Mouse (Mus musculus) layer of hippocampus, postnatal 14 days (tissue): ENCODE measurements around the gene Gars. TPM values are rescaled to one million over a fixed set of nuclear protein-coding genes. Genes with fewer than 3 reads are reported as not detected.

Experiments
- DNase-seq, 2 experiments: peaks; one replicate each; pipeline ENCODE4 v3.0.0; 2021 to 2022; ENCODE audit warnings: low spot score in 2 of 2, mixed read lengths in 1 of 2
- total RNA-seq, 2 experiments: library from RNA; stranded (reverse); gene quantifications; 2 replicates each; pipeline ENCODE4 v1.2.3; 2021

Gars gene
- total RNA-seq, 2 experiments from 2014 or later: 148 to 151 TPM

- no peak for DNase-seq
Measured at GRCm38 (mm10) chr6:55090639-55091038, 52.8 kb downstream of the Gars start.

GRCm38 (mm10) chr6:55091396-55091795 lies 53.6 kb downstream of the Gars start:
- no peak for DNase-seq

DNA sequence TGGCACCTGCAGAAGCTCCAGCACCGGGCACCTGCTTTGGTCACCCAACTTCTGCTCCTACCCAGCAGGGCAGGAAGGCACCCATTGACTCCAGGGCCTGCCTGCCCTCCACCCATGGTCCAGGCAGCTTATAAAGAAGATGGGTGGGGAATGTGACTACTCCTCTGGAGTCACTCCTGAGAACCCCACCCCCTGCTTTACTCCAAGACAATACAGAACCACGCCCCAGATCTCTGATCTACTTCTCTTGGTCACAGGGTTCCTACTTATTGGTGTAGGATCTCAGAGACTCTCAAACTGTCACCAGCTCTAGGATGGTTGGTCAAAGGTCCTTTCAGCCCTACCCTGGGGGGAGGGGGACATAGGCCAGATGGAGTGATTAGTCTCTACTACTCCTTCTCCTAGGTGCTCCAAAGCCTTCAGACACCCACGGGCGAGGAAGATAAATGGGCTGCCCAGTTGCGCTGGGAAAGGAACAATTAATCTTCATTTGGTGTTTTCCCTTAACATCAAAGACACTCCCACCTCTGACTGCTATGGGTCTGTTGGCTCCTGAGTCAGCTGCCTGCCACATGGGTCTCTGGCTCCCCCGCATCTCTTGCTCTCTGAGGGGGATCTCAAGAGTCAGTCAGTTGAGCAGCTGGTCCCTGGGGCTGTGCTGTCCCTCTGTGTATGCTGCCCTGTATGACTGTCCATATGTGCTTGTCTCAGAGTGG lies 55.8 kb downstream of the Gars start:
- DNase-seq: no peak

DNA sequence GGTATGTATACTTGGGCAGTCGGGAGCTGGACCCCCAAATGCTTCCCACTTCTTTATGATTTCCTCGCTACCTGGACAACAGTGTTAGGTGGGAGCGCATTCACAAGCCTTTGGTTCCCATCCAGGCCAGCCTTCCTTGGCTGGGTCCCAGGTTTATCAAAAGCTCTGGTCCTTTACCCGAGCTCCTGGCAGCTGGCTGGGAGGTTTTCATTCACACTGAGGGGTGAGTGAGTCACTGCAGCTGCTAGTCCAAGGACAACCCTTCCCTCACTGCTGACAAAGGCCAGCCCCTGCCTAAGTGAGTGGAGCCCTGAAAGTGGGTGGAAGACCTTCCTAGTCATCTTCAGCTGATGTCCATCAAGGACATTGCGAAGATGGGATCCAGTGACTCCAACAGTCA lies 60.2 kb downstream of the Gars start:
- DNase-seq: no peak

DNA sequence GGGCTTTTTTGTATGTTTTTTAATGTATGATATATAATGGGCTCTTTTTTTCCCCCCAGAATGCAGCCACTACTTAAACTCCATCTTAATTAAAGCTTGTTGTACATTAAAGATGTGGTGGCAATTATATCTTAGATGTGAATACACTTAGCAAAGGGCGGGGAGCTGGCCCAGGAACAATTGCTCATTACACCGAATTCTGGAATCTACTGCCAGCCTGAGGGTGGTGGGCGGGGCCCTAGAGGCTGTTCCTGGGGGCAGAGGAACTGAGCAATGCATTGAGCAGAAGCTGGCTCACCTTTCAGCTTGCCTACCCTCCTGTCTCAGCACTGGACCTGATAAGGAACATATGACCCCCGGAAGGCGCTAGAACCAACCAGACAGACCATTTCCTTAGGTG lies 60.8 kb downstream of the Gars start:
- DNase-seq: no peak

- no peak for DNase-seq
Measured at GRCm38 (mm10) chr6:55108358-55108757, 70.6 kb downstream of the Gars start.

GRCm38 (mm10) chr6:55117325-55118109 lies 79.7 kb downstream of the Gars start:
- no peak for DNase-seq

DNA sequence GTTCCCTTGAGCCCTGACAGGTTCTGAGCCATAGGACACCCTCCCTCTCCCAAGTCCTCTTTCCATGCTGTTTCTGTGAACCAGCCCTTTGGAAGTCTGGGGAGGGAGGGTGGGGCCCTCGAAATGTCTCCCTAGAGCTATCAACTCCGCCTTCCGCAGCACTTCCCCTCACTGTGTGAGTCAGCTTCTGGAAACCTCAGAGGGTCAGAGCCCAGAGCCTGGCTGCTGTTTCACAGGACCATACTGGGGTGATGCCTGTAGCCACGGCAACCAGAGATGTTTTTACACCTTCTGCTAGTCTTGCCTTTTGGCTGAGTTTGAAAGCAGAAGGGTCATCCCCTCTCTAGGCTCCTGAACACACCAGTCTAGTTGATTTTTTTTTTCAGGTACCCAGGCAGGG lies 85.2 kb downstream of the Gars start:
- no peak for DNase-seq

GRCm38 (mm10) chr6:55126576-55126975 lies 88.8 kb downstream of the Gars start:
- no peak for DNase-seq

- DNase-seq: no peak
Measured at GRCm38 (mm10) chr6:55128391-55128790, 90.6 kb downstream of the Gars start.

Other genes with a start within 250 kb of the Gars start
- gene Znrf2, start 221.1 kb upstream of the Gars start, total RNA-seq: 10 to 100 TPM; 30.7 to 31.5 TPM
- 1 to 10 TPM; 4.3 to 5.6 TPM for gene Nod1, start 65.4 kb upstream of the Gars start, total RNA-seq
- gene Ggct, start 45.1 kb upstream of the Gars start, total RNA-seq: 10 to 100 TPM; 33.3 to 42.4 TPM
- gene Crhr2, start 95.0 kb downstream of the Gars start, total RNA-seq: 1 to 10 TPM; 3.5 to 4.1 TPM
- gene Inmt, start 137.0 kb downstream of the Gars start, total RNA-seq: under 1 TPM in 1 of 2 experiments, not detected in 1; 0.83 TPM
- 10 to 100 TPM in 1 of 2 experiments, 1 to 10 TPM in 1; 10.0 to 11.9 TPM for gene Mindy4, start 165.4 kb downstream of the Gars start, total RNA-seq